Mouse (Mus musculus) gastrocnemius, adult 18-20 months (tissue): ENCODE measurements at regions not wholly inside any gene's neighbourhood (a gene's known extent, or its start where the extent isn't known, plus 50 kb on each side); places are given as distances from the start of the nearest gene placed in this dataset.

Experiments
- DNase-seq: peaks from one replicate; pipeline ENCODE4 v3.0.0; 2021; ENCODE audit warnings: low spot score

DNA sequence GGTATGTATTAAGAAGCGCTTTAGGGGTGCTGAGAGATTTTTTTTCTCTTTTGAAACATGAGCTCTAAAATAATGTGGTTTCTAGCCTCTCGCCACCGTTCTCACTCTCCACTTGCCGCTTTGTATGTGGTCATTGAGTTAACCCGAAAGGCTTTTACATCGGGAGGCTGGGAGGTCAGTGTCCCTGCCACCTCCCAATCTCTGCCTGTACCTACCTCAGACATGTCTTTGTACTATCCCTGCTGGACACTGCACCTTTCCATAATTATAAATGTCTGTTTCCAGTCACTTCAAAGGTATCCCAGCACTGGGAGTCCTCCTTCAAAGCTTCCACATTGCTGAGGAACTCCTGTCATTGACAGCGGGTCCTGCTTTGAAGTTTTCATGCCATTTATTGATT, 347.6 kb upstream of the Tbc1d2b start:
- no peak for DNase-seq

DNA sequence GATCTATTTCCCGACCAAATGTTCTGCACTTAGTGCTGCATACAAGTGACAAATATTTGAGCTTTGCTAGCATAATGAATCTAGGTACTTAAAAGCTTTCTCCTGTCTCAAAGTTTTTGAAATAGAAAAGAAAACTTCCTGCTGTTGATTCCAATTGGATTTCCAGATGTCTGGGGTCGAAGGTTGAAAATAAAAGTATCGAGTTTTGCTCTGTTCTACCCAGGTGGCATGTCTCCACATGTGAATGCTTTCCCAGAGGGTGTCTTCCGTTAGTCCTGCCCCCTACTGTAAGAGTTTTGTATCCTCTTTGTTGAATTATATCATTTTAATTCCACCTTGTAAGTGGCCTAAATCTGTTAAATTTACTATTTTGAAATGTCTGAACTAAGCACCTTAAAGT, 327.3 kb upstream of the Tbc1d2b start:
- DNase-seq: no peak

DNA sequence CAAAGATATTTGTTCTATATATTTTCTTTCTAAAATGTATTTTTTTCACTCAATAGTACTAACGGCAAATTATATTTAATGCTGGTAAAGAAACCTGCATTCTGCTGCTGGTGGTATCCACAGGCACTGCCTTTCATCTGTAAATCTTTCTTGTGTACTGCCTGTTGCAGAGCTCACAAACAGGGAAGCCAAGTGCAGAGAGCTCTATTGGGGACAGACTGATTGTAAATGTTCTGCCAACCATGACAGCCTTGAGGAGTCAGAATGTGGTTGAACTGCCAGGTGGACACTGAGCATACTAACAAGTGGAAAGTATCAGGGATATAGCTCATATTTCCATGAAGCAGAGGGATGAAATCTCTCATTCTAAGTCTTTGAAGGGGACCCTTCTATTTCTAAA, 286.1 kb upstream of the Tbc1d2b start:
- DNase-seq: no peak

DNA sequence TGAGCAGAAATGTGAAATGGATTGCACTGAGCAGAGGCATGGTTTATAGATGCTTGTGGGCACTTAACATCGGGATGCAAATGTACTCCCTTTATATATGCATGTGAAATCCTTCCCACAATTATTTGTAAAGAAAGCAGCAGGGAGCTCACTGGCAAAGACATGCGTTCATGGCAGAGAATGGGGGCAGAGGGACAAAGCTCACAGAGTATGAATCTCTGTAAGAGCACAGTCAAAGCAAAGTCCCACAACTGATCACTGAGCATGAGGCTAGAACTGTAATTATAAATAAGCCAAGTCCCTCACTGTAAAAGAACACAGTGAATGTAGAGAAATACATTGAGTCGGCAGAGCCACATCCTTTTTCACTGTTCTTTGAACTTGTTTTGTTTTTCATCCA, 285.6 kb upstream of the Tbc1d2b start:
- no peak for DNase-seq

DNA sequence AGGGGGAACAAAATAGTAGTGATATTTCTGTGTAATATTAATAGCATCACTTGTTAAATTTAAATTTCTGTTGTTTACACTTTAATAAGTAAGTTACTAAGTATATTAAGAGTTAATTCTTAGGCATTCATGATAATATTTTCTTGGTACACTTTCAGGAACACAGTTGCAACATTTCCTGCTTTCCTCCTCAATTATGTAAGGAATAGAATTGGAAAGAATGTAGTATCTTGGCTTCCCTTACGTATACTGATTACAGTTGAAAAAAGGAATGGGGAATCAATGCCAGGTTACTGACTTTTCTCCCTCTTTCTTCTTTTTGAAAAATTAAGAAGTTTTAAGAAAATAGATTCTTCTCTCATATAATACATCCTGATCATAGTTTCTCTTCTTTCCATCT, 277.3 kb upstream of the Tbc1d2b start:
- no peak for DNase-seq

DNA sequence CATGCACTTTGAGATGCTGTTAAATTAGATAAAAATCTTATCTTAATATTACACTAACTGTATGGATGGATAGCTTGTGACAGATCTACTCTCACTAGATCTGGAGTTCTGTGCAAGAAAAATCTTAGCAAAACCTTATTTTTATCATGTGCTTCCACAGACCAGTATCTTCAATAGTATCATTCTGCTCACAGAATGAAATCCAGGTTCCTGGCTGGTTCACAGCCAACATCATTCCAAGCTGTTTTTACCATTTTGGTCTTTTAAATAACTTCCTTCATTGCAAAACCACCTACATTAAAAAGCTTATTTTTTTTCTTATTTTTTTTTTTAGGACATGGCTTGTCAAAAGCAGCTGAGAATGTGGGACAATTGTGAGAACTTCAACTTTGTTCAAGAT, 276.1 kb upstream of the Tbc1d2b start:
- DNase-seq: peak; percentile 25

DNA sequence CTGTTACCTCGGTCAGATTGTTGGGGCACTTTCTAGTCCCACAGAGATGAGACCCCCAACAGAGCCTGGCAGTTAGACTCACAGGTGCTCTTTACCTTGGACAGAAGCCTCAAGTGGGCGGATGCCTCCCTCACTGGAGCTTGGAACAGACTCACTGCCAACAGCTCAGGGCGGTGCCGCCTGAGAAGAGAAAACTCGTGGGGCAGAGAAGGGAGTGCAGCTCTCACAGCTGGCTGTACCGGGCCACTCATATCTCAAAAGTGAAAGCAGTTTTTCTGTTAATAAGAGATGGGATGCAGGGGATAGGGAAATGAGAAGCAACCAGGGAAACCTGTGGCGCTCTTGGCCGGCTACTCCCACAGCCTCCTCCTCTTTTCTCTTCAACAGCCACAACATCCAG, 267.1 kb upstream of the Tbc1d2b start:
- peak; percentile 15 for DNase-seq

DNA sequence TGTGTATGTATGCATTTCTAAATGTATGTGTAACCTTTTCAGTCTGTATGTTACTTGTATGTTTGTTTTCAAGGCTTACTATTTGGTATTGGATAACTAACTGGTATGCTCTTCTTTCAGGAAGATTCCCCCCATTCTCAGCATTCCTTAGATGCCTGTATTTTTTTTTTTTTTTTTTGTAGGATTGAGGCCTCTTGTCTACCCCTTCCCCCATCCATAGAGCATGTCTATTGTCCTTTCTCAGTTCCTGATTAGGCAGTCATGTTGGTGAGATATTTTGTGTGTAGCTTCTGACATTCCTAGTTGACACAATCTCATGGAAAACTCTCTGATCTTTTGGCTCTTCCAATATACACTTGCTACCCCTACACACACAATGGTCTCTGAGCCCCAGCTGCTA, 262.8 kb upstream of the Tbc1d2b start:
- no peak for DNase-seq

DNA sequence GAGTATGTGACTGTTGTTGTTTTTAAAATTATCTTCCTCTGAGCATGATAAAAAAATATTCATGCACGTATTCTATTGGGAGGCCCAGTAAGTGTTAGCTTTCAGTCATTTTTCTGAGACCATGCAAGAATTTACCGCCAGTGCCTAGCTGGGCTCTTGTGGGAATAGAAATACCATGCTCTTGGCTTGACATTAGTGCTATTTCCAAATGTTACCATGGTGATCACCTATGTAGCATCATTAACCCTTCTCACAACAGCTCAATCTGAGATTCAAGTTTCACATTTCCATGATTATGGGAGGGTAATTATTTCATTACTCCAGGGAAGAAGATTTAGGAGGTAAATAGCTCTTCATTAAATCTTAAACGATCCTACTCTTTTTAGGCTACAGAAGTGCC, 250.6 kb upstream of the Tbc1d2b start:
- DNase-seq: no peak

DNA sequence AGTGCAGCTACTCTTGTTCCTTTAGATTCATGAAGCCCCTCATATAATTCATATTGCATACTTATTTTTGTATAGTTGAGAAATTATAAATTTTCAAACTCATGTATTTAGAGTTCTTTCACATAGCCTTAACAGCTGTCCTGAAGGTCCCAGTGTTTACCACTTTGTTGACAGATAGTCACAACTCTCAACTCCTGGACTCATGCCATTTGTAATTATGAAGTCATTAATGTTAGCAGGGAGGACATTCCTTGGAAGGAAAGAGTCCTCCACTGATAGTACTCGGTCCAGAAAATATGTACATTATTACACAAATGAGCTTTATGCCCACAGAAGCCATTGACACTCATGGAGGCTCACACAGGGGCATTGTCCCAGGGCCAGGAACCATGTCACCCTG, 224.3 kb upstream of the Tbc1d2b start:
- DNase-seq: no peak

DNA sequence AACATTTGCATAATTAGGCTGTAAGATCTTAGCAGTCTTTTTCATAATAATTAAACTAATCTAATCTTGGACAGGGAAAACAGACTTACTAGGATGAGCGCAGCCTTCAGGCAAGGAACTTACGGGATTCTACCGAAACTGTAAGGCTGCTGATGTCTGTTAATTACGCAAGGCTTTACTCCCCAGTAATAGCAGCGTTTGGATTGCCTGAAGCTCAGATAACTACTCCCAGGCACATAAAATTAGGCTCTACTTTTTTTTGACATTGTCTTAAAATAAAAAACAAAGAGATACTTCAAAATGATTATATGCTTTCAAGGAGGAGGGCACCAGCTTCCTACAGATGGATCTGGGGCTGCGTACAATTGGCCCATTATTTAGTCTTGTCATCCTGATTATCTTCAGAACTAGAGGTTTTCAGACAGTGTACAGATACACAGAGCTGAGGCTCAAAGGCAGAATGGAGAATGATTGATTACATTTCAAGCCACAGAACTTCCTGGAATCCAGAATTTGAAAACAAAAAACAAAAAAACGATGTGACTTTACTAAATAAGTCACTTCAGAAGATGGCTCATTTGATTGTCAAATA, 220.1 kb upstream of the Tbc1d2b start:
- no peak for DNase-seq

DNA sequence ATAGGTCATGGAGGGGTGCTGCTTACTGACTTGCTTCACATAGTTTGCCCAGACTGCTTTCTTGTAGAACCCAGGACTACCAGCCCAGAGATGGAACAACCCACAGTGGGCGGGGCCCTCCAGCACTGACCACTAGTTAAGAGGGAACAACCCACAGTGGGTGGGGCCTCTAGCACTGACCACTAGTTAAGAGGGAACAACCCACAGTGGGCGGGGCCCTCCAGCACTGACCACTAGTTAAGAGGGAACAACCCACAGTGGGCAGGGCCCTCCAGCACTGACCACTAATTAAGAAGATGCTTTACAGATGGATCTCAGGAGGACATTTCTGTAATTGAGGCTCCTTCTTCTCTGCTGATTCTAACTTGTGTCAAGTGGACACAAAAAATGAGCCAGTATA, 180.0 kb upstream of the Tbc1d2b start:
- DNase-seq: no peak

DNA sequence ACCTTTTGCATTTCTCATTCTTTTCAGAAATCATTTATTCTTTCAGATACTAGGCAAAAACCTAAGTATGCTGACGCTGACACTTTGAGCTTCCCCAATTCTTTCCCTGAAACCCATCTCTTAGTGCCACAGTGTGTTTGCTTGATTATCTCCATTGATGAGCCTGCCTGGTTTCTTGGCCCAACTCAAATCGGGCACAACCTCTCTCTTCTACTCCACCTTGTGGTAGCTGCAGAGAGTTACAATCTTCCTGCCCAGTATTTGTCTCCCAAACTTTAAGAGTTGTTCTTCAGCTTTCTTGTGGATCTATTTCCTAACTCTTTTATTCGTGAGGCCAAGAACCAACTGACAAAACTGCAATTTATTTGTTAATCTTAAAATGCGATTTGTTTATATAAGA, 176.4 kb upstream of the Tbc1d2b start:
- DNase-seq: peak; percentile 1

DNA sequence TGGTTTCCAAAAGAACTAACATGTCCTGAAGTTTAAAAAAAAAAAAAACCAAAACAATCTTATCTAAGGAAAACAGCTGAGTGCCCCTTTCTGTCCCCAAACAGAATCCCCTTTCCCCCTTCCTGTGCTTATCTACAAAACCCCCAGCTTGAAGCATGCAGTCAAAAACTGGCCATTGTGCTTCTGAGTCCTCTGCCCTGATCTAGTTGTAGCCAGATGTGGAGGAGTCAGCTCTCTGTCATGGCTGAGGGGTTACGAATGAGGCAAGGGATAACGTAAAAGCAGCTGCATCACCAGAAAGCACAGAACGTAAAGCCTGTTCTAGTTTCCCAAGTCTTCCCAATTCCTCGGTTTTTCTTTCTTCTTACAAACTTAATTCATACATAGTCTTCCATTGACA, 164.3 kb upstream of the Tbc1d2b start:
- no peak for DNase-seq

DNA sequence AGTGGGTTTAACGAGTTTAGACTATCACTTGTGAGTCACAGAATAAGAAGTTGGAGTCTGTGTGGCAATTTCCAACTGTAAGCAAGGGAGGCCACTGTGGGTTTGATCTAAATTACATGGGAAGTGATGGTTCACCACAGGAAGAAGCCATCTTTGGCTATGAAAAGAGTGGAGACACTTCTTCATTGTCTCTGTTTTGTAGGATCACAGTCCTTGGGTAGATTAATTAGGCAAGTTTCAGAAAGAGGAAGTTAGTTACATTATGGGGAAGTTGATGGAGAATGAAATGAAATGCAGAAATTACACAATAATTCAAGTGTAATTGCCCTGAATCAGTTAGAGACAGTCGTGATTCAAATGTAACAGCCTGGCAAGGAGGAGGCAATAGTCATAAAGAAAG, 160.3 kb upstream of the Tbc1d2b start:
- no peak for DNase-seq

DNA sequence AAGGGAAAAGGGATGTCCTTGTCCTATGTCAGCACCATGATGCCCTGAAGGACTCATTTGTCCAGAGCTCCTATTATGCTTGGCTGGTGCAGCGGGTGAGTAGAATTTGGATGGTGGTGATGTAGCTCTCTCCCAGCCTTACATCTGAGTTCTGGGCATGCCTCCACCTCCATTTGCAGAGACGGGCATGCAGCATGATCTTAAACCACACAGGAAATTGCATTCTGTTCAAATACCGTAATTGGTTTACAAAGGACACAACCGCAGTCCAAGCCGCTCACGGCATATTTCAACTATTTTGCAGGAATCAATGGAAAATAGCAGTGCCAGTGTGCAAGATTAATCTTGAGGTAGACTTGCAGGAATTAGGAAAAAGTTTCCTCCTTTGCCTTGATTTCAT, 151.1 kb upstream of the Tbc1d2b start:
- DNase-seq: no peak

DNA sequence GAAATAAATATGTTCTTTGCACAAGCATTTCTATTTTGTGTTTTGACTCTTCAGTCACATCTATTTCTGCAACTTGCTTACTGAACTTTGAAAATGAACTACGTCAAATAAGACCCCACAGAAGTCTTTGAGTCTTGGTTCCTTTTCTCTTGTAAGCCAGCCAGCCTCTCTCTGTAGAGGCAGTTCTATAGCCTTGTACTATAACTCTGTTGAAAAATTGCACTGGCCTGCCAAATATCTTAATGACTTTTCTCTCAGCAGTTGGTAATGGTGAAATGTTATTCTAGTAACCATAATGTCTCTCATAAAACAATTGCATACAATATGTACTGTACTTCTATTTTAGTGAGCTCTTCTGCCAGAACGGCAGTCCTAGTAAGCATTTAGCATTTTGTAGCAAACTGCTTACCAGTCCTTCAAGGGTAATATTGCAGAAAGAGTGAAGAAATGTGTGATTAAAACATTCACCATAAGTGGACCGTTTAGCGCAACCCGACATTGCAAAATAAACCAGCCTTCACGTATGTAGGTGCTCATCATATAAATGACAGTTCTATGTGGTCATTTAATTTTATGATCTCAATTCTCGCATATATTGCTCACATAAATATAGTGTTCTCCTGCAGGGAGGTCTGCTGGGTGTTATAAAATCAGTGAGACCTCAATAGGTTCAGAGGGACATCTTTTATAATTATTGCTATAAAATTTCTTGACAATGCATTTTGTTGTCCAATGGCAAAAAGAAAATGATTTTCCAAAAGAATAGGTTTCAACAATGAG, 149.3 kb upstream of the Tbc1d2b start:
- DNase-seq: no peak

DNA sequence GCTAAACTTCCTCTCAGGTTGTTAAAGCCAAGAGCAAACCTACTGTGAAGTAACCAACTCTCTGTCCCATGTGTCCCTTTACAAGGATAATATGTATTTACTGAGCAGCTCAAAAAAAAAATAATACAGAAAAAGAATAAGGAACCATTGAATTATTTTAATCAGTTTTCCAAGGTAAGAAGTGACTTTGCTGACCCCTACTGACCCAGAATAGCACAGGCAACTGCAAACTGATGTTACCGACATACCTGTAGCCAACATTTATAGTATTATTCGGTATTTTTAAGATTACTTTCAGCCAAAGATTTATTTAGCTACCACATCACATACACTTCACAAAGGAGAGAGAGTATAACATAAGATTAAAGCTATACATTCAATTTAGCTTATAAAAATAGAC, 138.2 kb upstream of the Tbc1d2b start:
- DNase-seq: no peak

DNA sequence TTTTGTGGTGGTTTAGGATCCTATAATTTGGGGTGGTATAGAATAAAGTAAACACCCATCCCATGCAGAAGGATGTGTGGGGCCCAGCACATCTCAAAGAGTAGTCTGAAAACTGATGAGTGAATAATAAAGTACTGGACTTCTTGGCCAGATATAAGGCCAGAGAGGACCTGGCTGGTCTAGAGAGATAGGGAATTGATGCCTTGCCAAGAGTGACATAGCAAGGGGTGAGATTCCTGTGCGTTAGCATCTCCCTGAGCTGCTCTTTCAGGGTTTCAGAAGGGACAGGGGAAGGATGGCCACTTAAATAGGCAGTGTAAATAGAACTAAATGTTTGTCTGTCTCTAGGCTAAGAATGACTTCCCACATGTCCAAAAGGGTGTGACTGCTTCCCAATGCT, 137.0 kb upstream of the Tbc1d2b start:
- no peak for DNase-seq

DNA sequence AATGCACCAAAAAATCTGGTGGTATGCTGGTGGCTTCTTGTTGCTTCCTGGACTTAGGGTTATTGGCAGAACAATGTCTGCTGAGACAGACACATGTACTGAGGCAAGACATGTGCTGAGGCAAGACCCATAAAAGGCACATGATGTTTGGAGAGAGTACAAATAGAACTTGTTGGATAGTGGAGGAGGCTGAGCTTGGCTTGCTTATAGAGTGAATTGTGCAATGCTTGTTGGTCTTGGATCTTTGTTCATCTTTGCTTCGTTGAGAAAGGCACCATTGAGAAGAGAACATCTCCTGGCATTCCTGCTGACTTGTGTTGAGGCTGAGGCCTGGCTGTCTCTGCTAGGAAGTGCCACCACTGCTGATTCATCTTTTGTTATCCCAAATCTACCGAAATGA, 117.8 kb upstream of the Tbc1d2b start:
- no peak for DNase-seq

DNA sequence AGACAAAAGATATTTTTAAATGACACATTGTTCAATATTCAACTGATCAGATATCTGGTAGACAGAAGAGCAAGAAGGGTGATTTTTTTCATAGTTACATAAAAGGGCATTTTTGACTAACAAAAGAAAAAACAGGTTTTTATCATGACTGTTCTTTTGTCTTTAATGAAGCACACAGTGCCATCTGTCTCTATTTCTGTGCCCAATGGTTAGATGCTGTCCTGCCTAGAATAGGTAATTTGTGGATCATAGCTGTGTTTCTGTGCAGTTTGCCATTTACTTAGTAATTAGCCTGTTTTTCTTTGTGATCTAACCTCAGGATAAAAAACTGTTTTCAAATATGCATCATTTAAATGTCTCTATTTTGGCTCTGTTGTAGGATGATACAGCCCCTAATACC, 114.4 kb upstream of the Tbc1d2b start:
- DNase-seq: no peak

DNA sequence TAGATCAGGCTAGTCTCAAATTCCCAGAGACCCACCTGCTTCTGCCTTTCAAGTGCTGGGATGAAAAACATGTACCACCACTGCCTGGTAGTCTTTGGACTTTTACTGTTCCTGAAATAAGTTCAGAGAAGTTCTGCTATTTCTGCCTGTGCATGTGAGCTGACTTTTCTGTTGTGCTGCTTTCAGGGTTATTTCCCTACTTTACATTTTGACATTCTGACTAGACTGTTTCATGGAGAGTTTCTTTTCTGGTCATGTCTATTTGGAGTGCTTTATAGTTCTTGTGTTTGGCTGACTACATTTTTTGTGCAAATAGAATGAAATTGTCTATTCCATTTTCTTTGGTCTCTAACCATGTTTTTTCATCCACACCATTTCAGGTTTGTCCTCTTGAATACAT, 109.5 kb upstream of the Tbc1d2b start:
- no peak for DNase-seq

DNA sequence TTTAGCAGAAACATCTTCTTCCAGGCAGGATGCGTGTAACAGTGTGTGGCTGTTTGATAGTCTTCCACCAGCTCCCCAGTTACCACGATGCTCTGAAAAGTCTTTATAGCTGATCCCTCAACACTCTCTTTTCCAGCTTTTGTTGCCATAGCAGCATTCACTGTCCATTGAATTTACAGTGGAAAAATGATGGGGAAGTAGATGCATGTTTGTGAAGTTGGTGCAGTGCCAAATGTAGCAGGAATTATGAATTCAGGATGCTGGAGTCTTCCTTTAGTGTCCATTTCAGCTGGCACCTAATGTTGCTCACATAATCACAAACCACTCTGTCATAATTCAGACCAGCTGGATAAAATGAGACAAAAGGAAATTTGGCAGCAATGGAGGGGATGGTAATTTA, 99.0 kb upstream of the Tbc1d2b start:
- DNase-seq: no peak

DNA sequence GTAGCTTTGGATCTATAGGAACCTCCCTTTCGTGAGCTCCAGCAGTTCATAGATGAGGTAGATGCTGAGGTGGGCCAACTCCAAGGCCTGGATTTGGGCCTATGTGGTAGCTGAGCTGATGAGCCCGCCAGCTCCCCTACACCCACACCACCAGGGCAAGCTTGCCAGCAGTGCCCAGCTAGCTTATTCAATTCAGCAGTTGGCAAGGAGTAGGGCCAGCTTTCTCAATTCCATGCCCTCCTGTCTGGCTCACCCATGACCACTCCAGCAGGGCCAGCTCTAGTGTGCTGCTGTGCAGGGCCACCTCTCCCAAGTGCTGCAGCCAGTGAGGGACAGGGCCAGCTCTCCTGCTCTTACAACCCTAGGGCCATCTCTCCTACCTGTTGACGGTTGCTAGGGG, 97.1 kb upstream of the Tbc1d2b start:
- DNase-seq: no peak
